Mouse (Mus musculus): ENCODE data around the gene Atrip. TPM values are rescaled to one million over a fixed set of nuclear protein-coding genes. Genes with fewer than 3 reads are reported as not detected.

Atrip gene
- polyA plus RNA-seq, 1 experiment: 39.9 TPM

GRCm38 (mm10) chr9:109100307-109100928 lies 26.5 kb upstream of the Atrip start:
- peaks cover 11% of the 10 kb centered on the region for H3K4me1 ChIP-seq (replicated peaks; ENCODE audit: control insufficient read depth, insufficient read depth, low read length)

GRCm38 (mm10) chr9:109098969-109099368 lies 25.0 kb upstream of the Atrip start:
- TF ChIP-seq POLR2A (IDR thresholded peaks at IDR 0.05; ENCODE audit: control insufficient read depth, extremely low read depth, insufficient read depth, low read length, poor library complexity) (no peak), CTCF (IDR thresholded peaks at IDR 0.05; ENCODE audit: borderline replicate concordance, control insufficient read depth, extremely low read depth, insufficient read depth, low read length, poor library complexity) (no peak)
- Histone ChIP-seq H3K4me3 (ENCODE audit: control insufficient read depth, insufficient read depth, low read length) (no peak overlapping the region), H3K27me3 (ENCODE audit: control insufficient read depth, insufficient read depth, low read length) (no peaks in the 10 kb centered on the region), H3K36me3 (ENCODE audit: control insufficient read depth, insufficient read depth, low read length) (no peaks in the 10 kb centered on the region), H3K27ac (ENCODE audit: control insufficient read depth, insufficient read depth, low read length) (no peak overlapping the region), H3K4me1 (replicated peaks; ENCODE audit: control insufficient read depth, insufficient read depth, low read length) (peaks cover 19% of the 10 kb centered on the region)
- DNase-seq: no peak
- WGBS: 89% methylated on average over 6 of the region's 6 CpGs

More at GRCm38 (mm10) chr9:109100307-109100928, 26.5 kb upstream of the Atrip start:
- TF ChIP-seq POLR2A (IDR thresholded peaks at IDR 0.05; ENCODE audit: control insufficient read depth, extremely low read depth, insufficient read depth, low read length, poor library complexity): no peak
- TF ChIP-seq CTCF (IDR thresholded peaks at IDR 0.05; ENCODE audit: borderline replicate concordance, control insufficient read depth, extremely low read depth, insufficient read depth, low read length, poor library complexity): 0 out of 2 replicates have a peak, but pooled peaks have one; percentile 23
- Histone ChIP-seq H3K27me3 (ENCODE audit: control insufficient read depth, insufficient read depth, low read length) (no peaks in the 10 kb centered on the region), H3K36me3 (ENCODE audit: control insufficient read depth, insufficient read depth, low read length) (no peaks in the 10 kb centered on the region), H3K27ac (ENCODE audit: control insufficient read depth, insufficient read depth, low read length) (no peak overlapping the region), H3K4me3 (ENCODE audit: control insufficient read depth, insufficient read depth, low read length) (no peak overlapping the region)
- no peak for DNase-seq
- 62% methylated on average over 20 of the region's 20 CpGs for WGBS

- TF ChIP-seq POLR2A (IDR thresholded peaks at IDR 0.05; ENCODE audit: control insufficient read depth, extremely low read depth, insufficient read depth, low read length, poor library complexity) (no peak), CTCF (IDR thresholded peaks at IDR 0.05; ENCODE audit: borderline replicate concordance, control insufficient read depth, extremely low read depth, insufficient read depth, low read length, poor library complexity) (no peak)
- no peak overlapping the region for H3K27ac ChIP-seq (ENCODE audit: control insufficient read depth, insufficient read depth, low read length)
- H3K4me1 ChIP-seq (replicated peaks; ENCODE audit: control insufficient read depth, insufficient read depth, low read length): peaks cover 19% of the 10 kb centered on the region
- H3K36me3 ChIP-seq (ENCODE audit: control insufficient read depth, insufficient read depth, low read length): no peaks in the 10 kb centered on the region
- H3K27me3 ChIP-seq (ENCODE audit: control insufficient read depth, insufficient read depth, low read length): no peaks in the 10 kb centered on the region
- H3K4me3 ChIP-seq (ENCODE audit: control insufficient read depth, insufficient read depth, low read length): no peak overlapping the region
- WGBS: 92% methylated on average over 8 of the region's 8 CpGs
- no peak for DNase-seq
Measured at GRCm38 (mm10) chr9:109098366-109098765, 24.4 kb upstream of the Atrip start.

- WGBS: 92% methylated on average over 5 of the region's 5 CpGs
- H3K27me3 ChIP-seq (ENCODE audit: control insufficient read depth, insufficient read depth, low read length): no peaks in the 10 kb centered on the region
- peaks cover 19% of the 10 kb centered on the region for H3K4me1 ChIP-seq (replicated peaks; ENCODE audit: control insufficient read depth, insufficient read depth, low read length)
- no peak for DNase-seq
- H3K4me3 ChIP-seq (ENCODE audit: control insufficient read depth, insufficient read depth, low read length): no peak overlapping the region
- H3K27ac ChIP-seq (ENCODE audit: control insufficient read depth, insufficient read depth, low read length): no peak overlapping the region
- H3K36me3 ChIP-seq (ENCODE audit: control insufficient read depth, insufficient read depth, low read length): no peaks in the 10 kb centered on the region
- TF ChIP-seq POLR2A (IDR thresholded peaks at IDR 0.05; ENCODE audit: control insufficient read depth, extremely low read depth, insufficient read depth, low read length, poor library complexity) (no peak), CTCF (IDR thresholded peaks at IDR 0.05; ENCODE audit: borderline replicate concordance, control insufficient read depth, extremely low read depth, insufficient read depth, low read length, poor library complexity) (no peak)
Measured at GRCm38 (mm10) chr9:109097831-109098230, 23.9 kb upstream of the Atrip start.

GRCm38 (mm10) chr9:109097291-109097690 lies 23.4 kb upstream of the Atrip start:
- Histone ChIP-seq H3K4me3 (ENCODE audit: control insufficient read depth, insufficient read depth, low read length) (no peak overlapping the region), H3K4me1 (replicated peaks; ENCODE audit: control insufficient read depth, insufficient read depth, low read length) (peaks cover 19% of the 10 kb centered on the region), H3K27me3 (ENCODE audit: control insufficient read depth, insufficient read depth, low read length) (no peaks in the 10 kb centered on the region), H3K36me3 (ENCODE audit: control insufficient read depth, insufficient read depth, low read length) (no peaks in the 10 kb centered on the region), H3K27ac (ENCODE audit: control insufficient read depth, insufficient read depth, low read length) (no peak overlapping the region)
- WGBS: 89% methylated on average over 6 of the region's 6 CpGs
- TF ChIP-seq CTCF (IDR thresholded peaks at IDR 0.05; ENCODE audit: borderline replicate concordance, control insufficient read depth, extremely low read depth, insufficient read depth, low read length, poor library complexity): no peak
- DNase-seq: no peak

DNA sequence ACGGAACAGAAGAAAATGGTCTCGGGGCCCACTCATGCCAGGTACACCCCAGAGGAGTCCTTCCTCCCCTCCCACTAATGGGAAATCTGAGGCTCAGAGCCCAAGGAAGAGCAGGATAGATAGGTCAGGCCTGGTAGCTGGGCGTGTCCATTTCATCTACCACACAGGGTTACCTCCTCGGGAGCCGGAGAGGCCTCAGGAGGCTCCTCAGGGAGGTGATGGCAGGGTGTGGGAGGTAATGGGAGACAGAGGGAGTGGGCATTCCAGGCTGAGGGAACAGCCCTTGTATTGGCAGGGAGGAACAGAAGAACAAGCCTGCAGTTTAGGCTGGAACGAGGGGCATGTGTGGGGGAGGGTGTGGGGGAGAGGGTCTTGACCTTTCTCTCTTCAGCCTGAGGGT lies 22.9 kb upstream of the Atrip start:
- Histone ChIP-seq H3K4me3 (ENCODE audit: control insufficient read depth, insufficient read depth, low read length) (no peak overlapping the region), H3K27me3 (ENCODE audit: control insufficient read depth, insufficient read depth, low read length) (no peaks in the 10 kb centered on the region), H3K27ac (ENCODE audit: control insufficient read depth, insufficient read depth, low read length) (no peak overlapping the region), H3K36me3 (ENCODE audit: control insufficient read depth, insufficient read depth, low read length) (no peaks in the 10 kb centered on the region), H3K4me1 (replicated peaks; ENCODE audit: control insufficient read depth, insufficient read depth, low read length) (peaks cover 19% of the 10 kb centered on the region)
- no peak for TF ChIP-seq POLR2A (IDR thresholded peaks at IDR 0.05; ENCODE audit: control insufficient read depth, extremely low read depth, insufficient read depth, low read length, poor library complexity)
- no peak for TF ChIP-seq CTCF (IDR thresholded peaks at IDR 0.05; ENCODE audit: borderline replicate concordance, control insufficient read depth, extremely low read depth, insufficient read depth, low read length, poor library complexity)
- 94% methylated on average over 6 of the region's 6 CpGs for WGBS
- DNase-seq: no peak

DNA sequence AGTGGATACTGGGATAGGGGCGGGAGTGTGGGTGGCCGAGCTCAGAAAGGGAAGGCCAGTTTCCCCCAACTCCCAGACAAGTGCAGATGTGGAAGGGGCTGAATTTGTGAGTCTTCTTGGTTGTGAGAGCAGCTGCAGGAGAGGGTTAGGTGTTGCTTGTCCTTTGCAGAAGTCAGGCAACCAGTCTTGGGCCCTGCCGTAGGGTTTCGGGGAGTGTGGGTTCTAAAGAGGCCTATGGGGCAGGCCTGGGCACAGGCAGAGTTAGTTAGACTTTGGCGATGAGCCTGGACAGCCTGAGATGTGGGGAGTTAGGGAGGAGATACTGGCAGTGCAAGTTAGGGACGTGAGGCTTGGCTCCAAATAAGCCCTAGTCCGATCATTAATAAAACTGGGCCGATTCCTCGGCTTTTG lies 22.3 kb upstream of the Atrip start:
- H3K27me3 ChIP-seq (ENCODE audit: control insufficient read depth, insufficient read depth, low read length): no peaks in the 10 kb centered on the region
- H3K4me3 ChIP-seq (ENCODE audit: control insufficient read depth, insufficient read depth, low read length): peak overlapping the region; percentile 84
- no peak for DNase-seq
- H3K4me1 ChIP-seq (replicated peaks; ENCODE audit: control insufficient read depth, insufficient read depth, low read length): peaks cover 19% of the 10 kb centered on the region
- no peaks in the 10 kb centered on the region for H3K36me3 ChIP-seq (ENCODE audit: control insufficient read depth, insufficient read depth, low read length)
- H3K27ac ChIP-seq (ENCODE audit: control insufficient read depth, insufficient read depth, low read length): no peak overlapping the region
- TF ChIP-seq POLR2A (IDR thresholded peaks at IDR 0.05; ENCODE audit: control insufficient read depth, extremely low read depth, insufficient read depth, low read length, poor library complexity) (no peak), CTCF (IDR thresholded peaks at IDR 0.05; ENCODE audit: borderline replicate concordance, control insufficient read depth, extremely low read depth, insufficient read depth, low read length, poor library complexity) (no peak)
- WGBS: 90% methylated on average over 9 of the region's 9 CpGs

All from thymus, adult 2 months (tissue).